Mouse (Mus musculus) inflammation-experienced regulatory T-cells, adult 6 months (primary cell): ENCODE measurements around the gene Tyk2. TPM values are rescaled to one million over a fixed set of nuclear protein-coding genes. Genes with fewer than 3 reads are reported as not detected.

Experiments
- polyA plus RNA-seq, 3 experiments: library from polyadenylated mRNA; unstranded; fragments of 100-300 nt; shearing (Covaris generic); gene quantifications; one replicate each; pipeline ENCODE4 v1.2.1; 2017

Tyk2 gene
- polyA plus RNA-seq, 3 experiments from 2014 or later, result 36.3 to 61.7 (median 57.7) TPM

Other genes with a start within 250 kb of the Tyk2 start
- 10 to 100 TPM; 16.1 to 28.8 (median 24.2) TPM for gene Ppan, start 243.1 kb downstream of the Tyk2 start, polyA plus RNA-seq
- gene Eif3g, start 232.6 kb downstream of the Tyk2 start, polyA plus RNA-seq, result 100 to 1,000 TPM; 159 to 219 (median 191) TPM
- 10 to 100 TPM; 41.0 to 78.9 (median 43.9) TPM for gene Dnmt1, start 171.4 kb downstream of the Tyk2 start, polyA plus RNA-seq
- 1 to 10 TPM; 5.1 to 6.4 (median 5.9) TPM for gene S1pr2, start 154.5 kb downstream of the Tyk2 start, polyA plus RNA-seq
- gene Mrpl4, start 128.5 kb downstream of the Tyk2 start, polyA plus RNA-seq, result 100 to 1,000 TPM in 2 of 3 experiments, 10 to 100 TPM in 1; 95.6 to 122 (median 112) TPM
- gene Icam1, start 115.3 kb downstream of the Tyk2 start, polyA plus RNA-seq, result 10 to 100 TPM; 50.8 to 92.7 (median 68.9) TPM
- gene Icam4, start 101.9 kb downstream of the Tyk2 start, polyA plus RNA-seq, result 1 to 10 TPM; 1.6 to 6.3 (median 3.1) TPM
- gene Icam5, start 99.2 kb downstream of the Tyk2 start, polyA plus RNA-seq, result under 1 TPM in 2 of 3 experiments, not detected in 1; 0.25 to 0.31 TPM
- gene Zglp1, start 64.2 kb downstream of the Tyk2 start, polyA plus RNA-seq, result 1 to 10 TPM in 1 of 3 experiments, under 1 TPM in 1, not detected in 1; 0.82 to 3.0 TPM
- gene Gm49373, start 58.1 kb downstream of the Tyk2 start, polyA plus RNA-seq, result not detected
- gene Fdx1l, start 57.6 kb downstream of the Tyk2 start, polyA plus RNA-seq, result 10 to 100 TPM in 2 of 3 experiments, 1 to 10 TPM in 1; 9.8 to 15.0 (median 14.9) TPM
- 1 to 10 TPM in 1 of 3 experiments, under 1 TPM in 1, not detected in 1; 0.31 to 8.4 TPM for gene Gm38431, start 39.2 kb downstream of the Tyk2 start, polyA plus RNA-seq
- gene Raver1, start 39.2 kb downstream of the Tyk2 start, polyA plus RNA-seq, result 10 to 100 TPM; 16.6 to 23.9 (median 21.3) TPM
- 10 to 100 TPM; 84.2 to 97.0 (median 95.3) TPM for gene Cdc37, start 18.7 kb upstream of the Tyk2 start, polyA plus RNA-seq
- gene Pde4a, start 34.5 kb upstream of the Tyk2 start, polyA plus RNA-seq, result 1 to 10 TPM in 1 of 3 experiments, under 1 TPM in 2; 0.54 to 1.3 (median 0.82) TPM
- gene Keap1, start 108.1 kb upstream of the Tyk2 start, polyA plus RNA-seq, result 10 to 100 TPM; 20.8 to 28.9 (median 21.5) TPM
- gene S1pr5, start 117.2 kb upstream of the Tyk2 start, polyA plus RNA-seq, result under 1 TPM in 1 of 3 experiments, not detected in 2; 0.17 TPM
- 10 to 100 TPM; 23.5 to 32.5 (median 24.2) TPM for gene Atg4d, start 134.1 kb upstream of the Tyk2 start, polyA plus RNA-seq
- 10 to 100 TPM; 16.5 to 36.2 (median 26.9) TPM for gene Kri1, start 156.7 kb upstream of the Tyk2 start, polyA plus RNA-seq
- gene Cdkn2d, start 160.2 kb upstream of the Tyk2 start, polyA plus RNA-seq, result 100 to 1,000 TPM; 116 to 131 (median 128) TPM
- 1 to 10 TPM in 1 of 3 experiments, under 1 TPM in 2; 0.36 to 1.0 (median 0.42) TPM for gene Ap1m2, start 181.1 kb upstream of the Tyk2 start, polyA plus RNA-seq
- gene Slc44a2, start 189.5 kb upstream of the Tyk2 start, polyA plus RNA-seq, result 100 to 1,000 TPM; 125 to 263 (median 241) TPM
- gene Ilf3, start 236.6 kb upstream of the Tyk2 start, polyA plus RNA-seq, result 100 to 1,000 TPM in 2 of 3 experiments, 10 to 100 TPM in 1; 92.5 to 122 (median 122) TPM